Mouse (Mus musculus) kidney, postnatal 10 days (tissue): ENCODE measurements at regions not wholly inside any gene's neighbourhood (a gene's known extent, or its start where the extent isn't known, plus 50 kb on each side); places are given as distances from the start of the nearest gene placed in this dataset.

Experiments used
- DNase-seq: peaks from one replicate; pipeline ENCODE4 v3.0.0; 2021; ENCODE audit warnings: mixed read lengths

- DNase-seq: no peak
Measured at GRCm38 (mm10) chr6:41121641-41122040, 86.3 kb upstream of the 2210010C04Rik start.

DNA sequence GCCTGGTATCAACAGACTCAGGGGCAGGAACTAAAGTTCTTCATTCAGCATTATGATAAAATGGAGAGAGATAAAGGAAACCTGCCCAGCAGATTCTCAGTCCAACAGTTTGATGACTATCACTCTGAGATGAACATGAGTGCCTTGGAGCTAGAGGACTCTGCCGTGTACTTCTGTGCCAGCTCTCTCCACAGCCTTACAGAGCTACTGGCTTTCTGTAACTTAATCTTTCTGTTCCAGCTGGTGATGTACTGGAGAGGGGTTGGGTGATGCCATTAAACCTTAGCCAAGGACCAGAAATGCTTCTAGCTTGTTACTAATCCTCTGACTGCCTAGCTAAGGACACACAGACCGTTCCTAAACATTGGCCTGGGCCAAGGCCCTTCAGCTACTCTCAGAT, 83.9 kb upstream of the 2210010C04Rik start:
- no peak for DNase-seq

GRCm38 (mm10) chr6:41118201-41118976, 83.1 kb upstream of the 2210010C04Rik start:
- peak; percentile 63 for DNase-seq

- no peak for DNase-seq
Measured at GRCm38 (mm10) chr6:41113943-41114342, 78.6 kb upstream of the 2210010C04Rik start.

GRCm38 (mm10) chr6:41112861-41113610, 77.7 kb upstream of the 2210010C04Rik start:
- peak; percentile 48 for DNase-seq

DNA sequence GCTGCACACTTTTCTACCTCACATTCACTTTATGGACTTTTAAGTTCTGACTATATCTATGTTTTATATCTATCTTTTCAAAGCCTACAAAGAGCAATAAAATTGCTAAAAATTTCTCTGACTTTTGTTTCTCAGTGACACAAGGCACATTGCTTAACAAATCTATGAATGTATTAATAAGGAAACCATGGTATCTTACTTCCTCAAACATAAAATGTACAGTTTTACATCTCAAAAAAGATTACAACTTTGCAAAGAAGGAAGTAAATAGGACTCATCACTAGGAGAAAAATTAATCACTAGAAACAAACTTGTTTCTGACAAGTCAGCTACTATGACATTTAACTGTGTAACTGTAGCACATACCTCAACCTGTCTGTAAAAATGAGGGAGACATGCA, 76.5 kb upstream of the 2210010C04Rik start:
- DNase-seq: no peak

- no peak for DNase-seq
Measured at GRCm38 (mm10) chr6:41108897-41109296, 73.6 kb upstream of the 2210010C04Rik start.

DNA sequence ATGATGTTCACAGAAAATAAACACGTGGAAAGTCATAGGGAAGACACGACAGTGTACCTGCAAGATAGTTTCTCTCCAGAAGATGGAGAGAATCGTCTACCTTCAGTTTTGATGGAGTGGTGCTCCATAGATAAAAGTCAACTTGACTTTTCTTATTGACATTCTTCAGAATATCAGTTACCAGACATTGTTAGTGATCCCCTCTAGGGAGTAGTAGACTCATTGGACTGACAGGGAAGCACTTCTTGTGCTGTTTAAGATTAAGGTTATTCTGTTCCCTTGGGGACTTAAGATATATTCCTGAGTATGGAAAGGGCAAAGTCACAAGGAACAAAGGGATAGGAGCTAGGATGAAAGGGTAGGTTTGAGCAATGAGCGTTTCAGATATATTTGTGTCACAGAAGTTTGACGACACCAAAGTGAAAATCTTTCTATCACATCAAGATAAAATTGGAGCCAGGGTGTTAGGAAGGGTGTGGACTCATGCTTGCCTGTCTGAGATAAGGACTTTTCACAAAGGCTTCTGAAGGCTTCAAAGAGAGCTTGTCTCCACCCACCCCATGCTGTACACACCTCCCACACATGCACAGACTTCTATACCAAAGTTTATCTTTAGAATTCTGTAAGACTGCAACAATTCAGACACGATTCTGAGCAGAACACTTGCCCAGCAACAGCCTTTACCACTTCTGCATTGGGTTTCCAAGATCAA, 68.5 kb upstream of the 2210010C04Rik start:
- DNase-seq: no peak

DNA sequence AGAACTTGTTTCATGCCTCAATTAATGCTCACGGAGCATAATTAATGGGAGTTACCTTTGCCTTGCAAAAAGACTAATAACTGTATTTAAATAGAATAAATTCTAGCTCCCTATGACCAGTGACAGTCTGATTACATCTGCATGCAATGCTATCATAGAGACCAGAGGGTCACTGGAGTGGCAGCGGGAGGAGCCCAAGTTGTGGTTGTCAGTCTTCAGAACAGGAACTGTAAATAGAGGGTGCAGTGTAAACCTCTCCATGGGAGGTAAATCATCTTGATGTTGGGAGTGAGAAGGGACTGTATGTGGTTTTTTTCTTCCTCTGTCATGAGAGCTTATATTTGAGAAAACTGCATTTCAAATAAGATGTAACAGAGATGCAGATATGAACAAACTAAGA, 66.7 kb upstream of the 2210010C04Rik start:
- no peak for DNase-seq

DNA sequence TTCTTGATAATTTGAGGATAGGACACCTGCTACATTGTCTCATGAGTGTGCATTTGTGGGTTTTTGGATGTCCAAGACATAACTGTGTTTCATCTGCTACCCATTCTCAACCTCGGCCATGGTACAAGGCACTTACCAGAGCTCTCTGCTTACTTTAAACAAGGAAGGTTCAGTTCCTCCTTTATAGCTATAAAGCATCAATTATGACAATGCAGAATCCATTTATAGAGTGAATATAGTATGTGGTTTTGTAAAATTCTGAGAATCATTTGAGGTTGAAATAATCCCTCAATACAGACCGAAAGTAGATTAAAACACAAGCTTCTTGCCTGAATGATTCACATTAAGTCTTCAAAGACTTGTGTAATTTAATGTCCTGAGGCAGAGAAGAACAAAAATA, 64.9 kb upstream of the 2210010C04Rik start:
- no peak for DNase-seq

GRCm38 (mm10) chr6:41091177-41091829, 56.0 kb upstream of the 2210010C04Rik start:
- DNase-seq: no peak
